Mouse (Mus musculus): Measurements from ENCODE around the gene Pak7. TPM values are rescaled to one million over a fixed set of nuclear protein-coding genes. Genes with fewer than 3 reads are reported as not detected.
"Not testable (repeated sequence)": the region's sequence is repeated elsewhere in the genome, so short reads cannot be mapped to it uniquely, and the experiment has no call there.

Gene Pak7
- polyA plus RNA-seq, 1 experiment, result 0.02 TPM

DNA sequence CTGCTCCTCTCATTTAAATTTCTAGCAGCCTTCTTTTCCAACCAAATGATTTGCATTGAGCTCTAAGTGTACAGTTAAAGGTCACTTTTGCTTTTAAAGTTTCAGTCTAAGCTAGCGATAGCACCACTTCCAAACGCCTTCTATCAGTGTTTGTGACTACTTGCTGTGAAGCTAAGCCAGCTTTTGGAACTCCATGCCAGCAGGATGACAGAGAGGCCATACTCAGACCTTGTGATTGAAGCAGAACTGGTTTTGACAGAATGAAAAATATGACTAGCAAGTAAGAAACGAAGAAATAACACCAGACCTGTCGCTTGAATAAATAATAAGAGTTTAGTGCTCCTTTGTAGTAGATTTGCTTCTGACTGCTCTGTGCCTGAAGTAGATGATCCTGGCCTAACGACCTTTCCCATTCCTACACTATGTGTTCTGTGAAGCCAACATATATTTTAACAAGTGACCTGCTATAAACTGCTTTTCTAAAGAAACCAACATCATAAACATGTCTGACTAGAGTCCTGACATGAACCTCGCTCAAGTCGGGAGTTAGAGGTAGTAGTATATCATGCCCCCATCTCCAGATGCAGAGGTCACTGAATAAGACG is 38.0 kb downstream of the Pak7 start:
- H3K27me3 ChIP-seq (ENCODE audit: control insufficient read depth), result no peaks in the 10 kb centered on the region
- TF ChIP-seq GATA1 (IDR thresholded peaks at IDR 0.05; ENCODE audit: low read length) (no peak), TAL1 (IDR thresholded peaks at IDR 0.05; ENCODE audit: low read length) (no peak)
- no peaks in the 10 kb centered on the region for H3K4me1 ChIP-seq (ENCODE audit: control insufficient read depth)
- no peaks in the 10 kb centered on the region for H3K9me3 ChIP-seq (ENCODE audit: control insufficient read depth, low read length)
- no peaks in the 10 kb centered on the region for H3K36me3 ChIP-seq (ENCODE audit: control insufficient read depth)
- H3K4me3 ChIP-seq (replicated peaks), result no peak overlapping the region

DNA sequence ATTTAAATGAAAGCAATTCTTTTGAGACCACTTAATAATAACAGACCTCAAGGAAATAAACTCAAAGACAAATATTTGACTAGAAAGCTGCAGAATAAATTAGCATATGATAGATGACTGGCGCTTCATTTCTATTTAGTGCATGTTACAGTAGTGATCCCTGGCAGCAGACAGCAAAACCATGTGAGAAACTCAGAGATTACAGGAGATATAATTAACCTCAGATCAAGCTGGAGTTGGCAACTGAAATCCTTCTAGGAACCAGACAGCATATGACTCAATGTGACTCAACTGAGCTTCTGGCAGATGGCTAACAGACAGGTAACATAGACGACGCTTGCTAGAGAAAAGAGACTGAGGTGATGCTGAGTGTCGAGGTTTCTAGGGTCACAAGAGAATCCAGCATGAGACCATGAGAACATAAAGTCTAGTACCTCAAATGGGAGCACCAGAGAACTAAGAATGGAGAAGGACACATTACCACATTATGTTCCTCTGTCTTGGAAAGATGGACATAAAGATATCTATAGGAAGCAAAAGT is 43.5 kb downstream of the Pak7 start:
- not testable (repeated sequence) for H3K27me3 ChIP-seq (ENCODE audit: control insufficient read depth); H3K4me3 ChIP-seq (replicated peaks); H3K9me3 ChIP-seq (ENCODE audit: control insufficient read depth, low read length); H3K36me3 ChIP-seq (ENCODE audit: control insufficient read depth); H3K4me1 ChIP-seq (ENCODE audit: control insufficient read depth)

DNA sequence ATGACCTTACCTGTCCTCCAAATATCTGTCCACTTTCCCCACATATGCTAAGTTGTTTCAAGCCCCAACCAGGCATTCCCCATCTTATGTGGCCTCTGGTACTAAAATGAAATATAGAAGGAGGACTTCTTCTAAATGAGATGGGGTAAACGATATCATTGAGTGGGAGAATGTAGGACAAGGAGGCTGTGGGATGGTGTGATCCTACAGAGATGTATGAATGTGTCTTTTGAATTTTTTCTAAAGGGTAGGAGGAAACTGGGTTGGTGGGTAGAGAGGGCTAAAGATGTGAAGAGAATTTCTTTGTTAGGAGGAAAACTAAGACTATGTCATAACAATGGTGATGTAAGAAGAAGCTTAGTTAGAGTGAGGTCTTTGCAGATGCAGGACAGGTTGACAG is 57.8 kb downstream of the Pak7 start:
- Histone ChIP-seq H3K9me3 (ENCODE audit: control insufficient read depth, low read length) (no peaks in the 10 kb centered on the region), H3K4me1 (ENCODE audit: control insufficient read depth) (no peaks in the 10 kb centered on the region), H3K36me3 (ENCODE audit: control insufficient read depth) (no peaks in the 10 kb centered on the region), H3K27me3 (ENCODE audit: control insufficient read depth) (no peaks in the 10 kb centered on the region), H3K4me3 (replicated peaks) (no peak overlapping the region)
- TF ChIP-seq TAL1 (IDR thresholded peaks at IDR 0.05; ENCODE audit: low read length), result no peak
- TF ChIP-seq GATA1 (IDR thresholded peaks at IDR 0.05; ENCODE audit: low read length), result no peak

DNA sequence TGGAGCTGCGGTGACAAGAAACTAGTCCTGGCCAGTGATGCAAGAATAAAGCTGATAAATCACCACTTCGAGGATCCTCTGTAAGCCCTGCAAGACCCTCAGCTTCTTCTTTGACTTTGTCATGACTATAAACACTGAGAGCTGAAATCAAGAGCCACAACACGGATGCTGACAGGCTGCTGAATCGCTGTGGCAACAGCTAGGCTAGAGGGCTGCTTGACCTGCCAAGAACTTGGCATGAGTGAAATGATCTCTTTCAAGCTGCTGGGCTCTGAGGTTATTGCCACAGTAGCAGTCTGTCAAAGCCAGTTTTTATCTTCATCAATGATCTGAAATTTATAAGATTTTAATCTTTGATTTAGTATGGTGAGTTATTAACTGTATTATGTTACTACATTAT is 62.1 kb downstream of the Pak7 start:
- Histone ChIP-seq H3K36me3 (ENCODE audit: control insufficient read depth) (no peaks in the 10 kb centered on the region), H3K4me3 (replicated peaks) (no peak overlapping the region), H3K27me3 (ENCODE audit: control insufficient read depth) (no peaks in the 10 kb centered on the region), H3K4me1 (ENCODE audit: control insufficient read depth) (no peaks in the 10 kb centered on the region), H3K9me3 (ENCODE audit: control insufficient read depth, low read length) (no peaks in the 10 kb centered on the region)
- no peak for TF ChIP-seq GATA1 (IDR thresholded peaks at IDR 0.05; ENCODE audit: low read length)
- TF ChIP-seq TAL1 (IDR thresholded peaks at IDR 0.05; ENCODE audit: low read length), result no peak

DNA sequence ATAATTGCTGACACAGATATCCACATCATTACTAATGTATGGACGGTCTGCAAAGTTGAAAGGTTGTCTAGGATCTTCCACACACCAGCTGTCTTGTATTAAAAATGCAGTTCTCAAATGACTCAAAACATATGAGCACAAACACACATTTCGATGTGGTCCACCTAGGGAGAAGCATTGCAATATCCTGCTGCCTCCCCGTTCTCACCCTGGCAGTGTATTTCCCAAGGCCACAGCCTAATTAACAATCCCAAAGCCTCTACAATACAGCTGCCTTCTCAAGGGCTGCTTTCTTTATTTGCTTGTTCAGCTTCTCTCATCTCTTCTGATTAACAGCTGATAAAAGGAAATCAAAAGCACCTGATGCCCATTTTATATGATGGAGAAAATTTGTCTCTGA is 78.5 kb downstream of the Pak7 start:
- TF ChIP-seq TAL1 (IDR thresholded peaks at IDR 0.05; ENCODE audit: low read length), result no peak
- no peak for TF ChIP-seq GATA1 (IDR thresholded peaks at IDR 0.05; ENCODE audit: low read length)

DNA sequence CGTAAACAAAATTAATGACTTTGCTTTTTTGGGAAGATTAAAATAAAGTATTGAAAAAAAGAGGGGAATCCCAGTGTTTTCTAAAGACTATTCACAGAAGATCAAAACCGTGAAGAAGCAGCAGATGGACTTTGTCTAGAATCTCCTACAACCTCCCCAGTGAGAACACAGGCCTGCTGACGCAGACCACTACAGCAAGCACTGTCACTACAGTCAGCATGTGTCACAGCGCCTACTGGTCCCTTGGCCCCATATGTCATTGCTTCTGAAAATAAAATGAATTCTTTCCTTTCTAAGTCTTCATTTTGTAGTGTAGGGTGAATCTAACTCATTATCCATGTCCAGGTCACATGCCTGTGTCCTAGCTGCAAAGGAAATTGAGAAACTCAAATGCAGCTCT is 79.0 kb downstream of the Pak7 start:
- no peaks in the 10 kb centered on the region for H3K9me3 ChIP-seq (ENCODE audit: control insufficient read depth, low read length)
- H3K36me3 ChIP-seq (ENCODE audit: control insufficient read depth), result no peaks in the 10 kb centered on the region
- no peaks in the 10 kb centered on the region for H3K27me3 ChIP-seq (ENCODE audit: control insufficient read depth)
- TF ChIP-seq TAL1 (IDR thresholded peaks at IDR 0.05; ENCODE audit: low read length) (no peak), GATA1 (IDR thresholded peaks at IDR 0.05; ENCODE audit: low read length) (no peak)
- H3K4me1 ChIP-seq (ENCODE audit: control insufficient read depth), result no peaks in the 10 kb centered on the region
- no peak overlapping the region for H3K4me3 ChIP-seq (replicated peaks)

More for the DNA sequence above, 78.5 kb downstream of the Pak7 start:
- Histone ChIP-seq H3K4me3 (replicated peaks) (no peak overlapping the region), H3K4me1 (ENCODE audit: control insufficient read depth) (no peaks in the 10 kb centered on the region), H3K9me3 (ENCODE audit: control insufficient read depth, low read length) (no peaks in the 10 kb centered on the region), H3K36me3 (ENCODE audit: control insufficient read depth) (no peaks in the 10 kb centered on the region), H3K27me3 (ENCODE audit: control insufficient read depth) (no peaks in the 10 kb centered on the region)

DNA sequence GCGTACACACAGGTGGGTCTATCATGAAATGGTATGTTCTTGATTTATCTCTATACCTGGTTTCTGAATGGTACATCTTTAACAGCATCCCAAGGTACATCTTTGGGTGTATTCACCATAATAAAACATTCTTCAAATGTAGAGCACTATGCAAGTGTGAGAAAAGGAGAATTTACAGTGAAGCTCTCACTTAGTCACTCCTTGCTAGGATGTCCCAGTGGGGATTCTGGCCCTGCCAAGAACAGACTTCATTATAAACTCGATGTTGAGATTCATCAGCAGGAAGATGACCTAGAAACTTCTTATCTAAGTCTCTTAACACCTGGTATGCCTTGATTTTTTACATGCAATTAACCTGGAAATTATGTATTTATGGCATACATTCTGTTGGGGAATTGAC is 85.6 kb downstream of the Pak7 start:
- no peaks in the 10 kb centered on the region for H3K9me3 ChIP-seq (ENCODE audit: control insufficient read depth, low read length)
- TF ChIP-seq TAL1 (IDR thresholded peaks at IDR 0.05; ENCODE audit: low read length) (no peak), GATA1 (IDR thresholded peaks at IDR 0.05; ENCODE audit: low read length) (no peak)
- H3K4me1 ChIP-seq (ENCODE audit: control insufficient read depth), result no peaks in the 10 kb centered on the region
- H3K36me3 ChIP-seq (ENCODE audit: control insufficient read depth), result no peaks in the 10 kb centered on the region
- no peak overlapping the region for H3K4me3 ChIP-seq (replicated peaks)
- no peaks in the 10 kb centered on the region for H3K27me3 ChIP-seq (ENCODE audit: control insufficient read depth)

DNA sequence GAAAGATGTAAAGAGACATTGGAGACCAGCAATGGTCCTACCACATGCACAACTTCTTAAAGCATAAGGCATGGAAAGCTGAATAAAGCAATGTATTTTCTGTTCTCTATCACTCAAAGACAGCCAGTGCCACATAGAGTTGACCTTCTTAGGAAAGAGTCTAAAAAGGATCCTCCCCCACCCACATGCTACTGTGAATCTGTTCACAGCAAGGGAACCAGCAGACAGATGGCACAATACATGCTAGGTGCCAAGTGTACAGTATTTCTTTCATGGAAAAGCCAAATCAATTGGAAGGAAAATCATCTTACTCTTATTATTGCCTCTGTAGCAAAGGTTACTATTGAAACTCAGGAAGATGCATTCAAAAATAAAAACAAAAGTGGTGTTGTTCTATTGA is 86.4 kb downstream of the Pak7 start:
- Histone ChIP-seq H3K36me3 (ENCODE audit: control insufficient read depth) (no peaks in the 10 kb centered on the region), H3K27me3 (ENCODE audit: control insufficient read depth) (no peaks in the 10 kb centered on the region), H3K4me3 (replicated peaks) (no peak overlapping the region), H3K9me3 (ENCODE audit: control insufficient read depth, low read length) (no peaks in the 10 kb centered on the region), H3K4me1 (ENCODE audit: control insufficient read depth) (no peaks in the 10 kb centered on the region)
- TF ChIP-seq GATA1 (IDR thresholded peaks at IDR 0.05; ENCODE audit: low read length) (no peak), TAL1 (IDR thresholded peaks at IDR 0.05; ENCODE audit: low read length) (no peak)

DNA sequence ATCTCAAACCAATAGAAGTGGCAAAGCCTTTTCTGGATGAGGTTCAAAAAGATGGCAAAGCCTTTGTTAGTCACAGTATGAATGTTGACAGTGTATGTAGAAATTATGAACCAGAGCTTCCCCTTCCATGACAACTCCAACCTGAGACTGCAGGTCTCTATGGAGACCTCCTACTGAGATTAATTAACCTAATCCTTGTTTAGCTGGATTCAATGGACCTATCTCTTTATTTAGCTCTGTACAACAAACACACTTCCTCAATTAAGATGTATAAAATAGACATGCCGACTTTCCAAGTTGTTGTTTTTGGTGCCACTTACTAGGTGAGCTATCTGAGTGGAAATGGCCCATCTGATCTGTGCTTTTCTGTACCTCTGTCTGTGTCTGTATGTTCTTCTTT is 90.4 kb downstream of the Pak7 start:
- Histone ChIP-seq H3K4me1 (ENCODE audit: control insufficient read depth) (no peaks in the 10 kb centered on the region), H3K9me3 (ENCODE audit: control insufficient read depth, low read length) (no peaks in the 10 kb centered on the region; the same call in 1 of the 2 replicates), H3K36me3 (ENCODE audit: control insufficient read depth) (no peaks in the 10 kb centered on the region), H3K27me3 (ENCODE audit: control insufficient read depth) (no peaks in the 10 kb centered on the region), H3K4me3 (replicated peaks) (no peak overlapping the region)
- TF ChIP-seq TAL1 (IDR thresholded peaks at IDR 0.05; ENCODE audit: low read length) (no peak), GATA1 (IDR thresholded peaks at IDR 0.05; ENCODE audit: low read length) (no peak)

DNA sequence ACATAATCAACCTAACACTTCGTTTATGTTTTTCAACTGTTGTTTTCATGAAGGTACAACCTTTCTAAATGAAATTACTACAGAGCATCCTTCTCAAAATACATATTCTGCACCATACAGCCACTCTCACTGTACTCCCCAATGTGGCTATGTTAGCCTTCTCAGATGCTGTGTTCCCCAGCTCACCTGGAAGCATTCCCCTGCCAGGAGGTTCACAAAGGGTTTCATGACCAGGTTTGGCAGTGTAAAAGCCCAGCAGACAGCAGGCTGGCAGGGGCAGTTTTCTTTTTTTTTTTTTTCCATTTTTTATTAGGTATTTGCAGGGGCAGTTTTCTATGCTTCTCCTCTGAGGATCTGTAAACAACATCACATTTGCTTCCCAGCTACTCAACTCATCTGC is 105.7 kb downstream of the Pak7 start:
- H3K4me3 ChIP-seq (replicated peaks), result no peak overlapping the region
- TF ChIP-seq TAL1 (IDR thresholded peaks at IDR 0.05; ENCODE audit: low read length), result no peak
- TF ChIP-seq GATA1 (IDR thresholded peaks at IDR 0.05; ENCODE audit: low read length), result no peak
- H3K36me3 ChIP-seq (ENCODE audit: control insufficient read depth), result no peaks in the 10 kb centered on the region
- no peaks in the 10 kb centered on the region for H3K4me1 ChIP-seq (ENCODE audit: control insufficient read depth)
- no peaks in the 10 kb centered on the region for H3K27me3 ChIP-seq (ENCODE audit: control insufficient read depth)
- peaks cover 8% of the 10 kb centered on the region for H3K9me3 ChIP-seq (ENCODE audit: control insufficient read depth, low read length)

DNA sequence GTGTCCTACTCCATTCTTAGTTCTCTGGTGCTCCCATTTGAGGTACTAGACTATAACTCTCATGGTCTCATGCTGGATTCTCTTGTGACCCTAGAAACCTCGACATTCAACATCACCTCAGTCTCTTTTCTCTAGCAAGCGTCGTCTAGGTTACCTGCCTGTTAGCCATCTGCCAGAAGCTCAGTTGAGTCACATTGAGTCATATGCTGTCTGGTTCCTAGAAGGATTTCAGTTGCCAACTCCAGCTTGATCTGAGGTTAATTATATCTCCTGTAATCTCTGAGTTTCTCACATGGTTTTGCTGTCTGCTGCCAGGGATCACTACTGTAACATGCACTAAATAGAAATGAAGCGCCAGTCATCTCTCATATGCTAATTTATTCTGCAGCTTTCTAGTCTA is 145.8 kb downstream of the Pak7 start:
- H3K9me3 ChIP-seq (ENCODE audit: control insufficient read depth, low read length); H3K27me3 ChIP-seq (ENCODE audit: control insufficient read depth); H3K4me1 ChIP-seq (ENCODE audit: control insufficient read depth); H3K36me3 ChIP-seq (ENCODE audit: control insufficient read depth); H3K4me3 ChIP-seq (replicated peaks): not testable (repeated sequence)
